In genomic region chr16:32176896-32177686, GRCm38 (mm10) we compare ENCODE assay signal across 8 mouse cellular contexts. TPM values are rescaled to one million over a fixed set of nuclear protein-coding genes. Genes with fewer than 3 reads are reported as not detected.
DNase-seq lines count a peak whose midpoint lies in the region; ATAC-seq and TF ChIP-seq lines count a peak whose summit lies in the region.

No protein-coding gene starts in this region.

- peak overlapping the region; percentile 43 for H3K4me2 ChIP-seq in heart, embryonic 15.5 days
- peak overlapping the region; percentile 68 for H3K4me2 ChIP-seq in liver, embryonic 16.5 days (ENCODE audit: low read depth, low read length)

- no peak for TF ChIP-seq RAD21 in MEL (IDR thresholded peaks at IDR 0.05; ENCODE audit: low read depth, low read length)

- peak; percentile 50 for ATAC-seq in heart, embryonic 15.5 days (replicated peaks; ENCODE audit: insufficient number of reproducible peaks, insufficient read depth, low FRiP score, low read depth)
- ATAC-seq in liver, embryonic 16.5 days (ENCODE audit: low read depth) = peak; percentile 64; the same call in 1 of the 2 replicates

- peak; percentile 71 to 94 for TF ChIP-seq EP300 in MEL (IDR thresholded peaks at IDR 0.05; ENCODE audit: low read depth in 1 of 2, low read length in 2 of 2)

- DNase-seq in gastrocnemius, adult 2 months = peak; percentile 29
- no peak for DNase-seq in gastrocnemius, postnatal 10 days
- DNase-seq in MEL (ENCODE audit: low read depth, low spot score) = peak; percentile 84
- DNase-seq in urinary bladder, postnatal 25 days (ENCODE audit: low spot score) = no peak
- DNase-seq in left cerebral cortex, adult 9 months (ENCODE audit: low spot score in 2 of 2) = no peak

- H3K4me1 ChIP-seq in MEL (ENCODE audit: control insufficient read depth in 1 of 2, insufficient read depth in 2 of 2, low read length in 2 of 2) = peaks cover 7 to 14% of the 10 kb centered on the region in 2 experiments
- no peaks in the 10 kb centered on the region; the same call in 1 of the 2 replicates for H3K4me1 ChIP-seq in heart, embryonic 15.5 days (replicated peaks)
- peaks cover 11% of the 10 kb centered on the region for H3K4me1 ChIP-seq in liver, embryonic 16.5 days (ENCODE audit: control insufficient read depth, low read depth, low read length)
- no peaks in the 10 kb centered on the region for H3K4me1 ChIP-seq in small intestine, adult 2 months (ENCODE audit: control insufficient read depth, insufficient read depth, insufficient read length, low read length)

- TF ChIP-seq CTCF in gastrocnemius, adult 2 months (IDR thresholded peaks at IDR 0.05) = no peak
- no peak for TF ChIP-seq CTCF in MEL (IDR thresholded peaks at IDR 0.05 in 2 of 3, conservative IDR thresholded peaks at IDR 0.05 in 1 of 3; ENCODE audit: control insufficient read depth in 1 of 3, insufficient read depth in 1 of 3, low read depth in 2 of 3, low read length in 3 of 3, poor library complexity in 1 of 3, severe bottlenecking in 1 of 3)
- TF ChIP-seq CTCF in small intestine, adult 2 months (IDR thresholded peaks at IDR 0.05; ENCODE audit: extremely low read depth, insufficient read length, insufficient replicate concordance, low read depth, low read length) = no peak

- peak overlapping the region; percentile 64 for H3K9ac ChIP-seq in MEL (ENCODE audit: control insufficient read depth, low read depth, low read length, poor library complexity, severe bottlenecking)
- H3K9ac ChIP-seq in heart, embryonic 15.5 days = no peak overlapping the region
- peak overlapping the region; percentile 57 for H3K9ac ChIP-seq in liver, embryonic 16.5 days (ENCODE audit: low read depth, low read length)

- intact Hi-C loops in gastrocnemius, adult 2 months (cut with DNase I) = no loop called here

- peak overlapping the region; percentile 59 for H3K4me3 ChIP-seq in gastrocnemius, adult 2 months
- peak overlapping the region; percentile 30 to 39; a peak in 3 of 4 replicates for H3K4me3 ChIP-seq in MEL (ENCODE audit: control insufficient read depth in 1 of 2, insufficient read depth in 1 of 2, low read depth in 2 of 2, low read length in 2 of 2)
- peak overlapping the region; percentile 13; the same call in 1 of the 2 replicates for H3K4me3 ChIP-seq in heart, embryonic 15.5 days
- H3K4me3 ChIP-seq in liver, embryonic 16.5 days (ENCODE audit: low read depth, low read length) = peak overlapping the region; percentile 45
- peak overlapping the region; percentile 13 for H3K4me3 ChIP-seq in small intestine, adult 2 months (ENCODE audit: low read depth, low read length)

- H3K9me3 ChIP-seq in MEL (replicated peaks; ENCODE audit: insufficient read depth, low read length) = no peaks in the 10 kb centered on the region
- no peaks in the 10 kb centered on the region for H3K9me3 ChIP-seq in heart, embryonic 15.5 days (replicated peaks)
- H3K9me3 ChIP-seq in liver, embryonic 16.5 days (replicated peaks; ENCODE audit: control insufficient read depth, low read length) = no peaks in the 10 kb centered on the region

- H3K79me2 ChIP-seq in MEL (ENCODE audit: control insufficient read depth, insufficient read depth, low read length, poor library complexity) = no peaks in the 10 kb centered on the region

- peak in 1 of 2 experiments; percentile 64; a peak in 2 of 4 replicates for TF ChIP-seq POLR2A in MEL (IDR thresholded peaks at IDR 0.05; ENCODE audit: control insufficient read depth in 1 of 2, insufficient read depth in 1 of 2, low read depth in 1 of 2, low read length in 2 of 2, poor library complexity in 1 of 2)
- no peak for TF ChIP-seq POLR2A in small intestine, adult 2 months (IDR thresholded peaks at IDR 0.05; ENCODE audit: low read depth, low read length)

- WGBS in heart, embryonic 15.5 days = 47% methylated on average over 18 of the region's 18 CpGs
- 11% methylated on average over 18 of the region's 18 CpGs for WGBS in liver, embryonic 16.5 days (ENCODE audit: insufficient replicate concordance)
- WGBS in small intestine, adult 2 months = 53% methylated on average over 18 of the region's 18 CpGs

- H3K27me3 ChIP-seq in MEL (ENCODE audit: control insufficient read depth in 1 of 2, insufficient read depth in 2 of 2, low read length in 2 of 2) = no peaks in the 10 kb centered on the region
- H3K27me3 ChIP-seq in heart, embryonic 15.5 days = no peaks in the 10 kb centered on the region
- H3K27me3 ChIP-seq in liver, embryonic 16.5 days (ENCODE audit: control insufficient read depth, insufficient read depth, low read depth, low read length) = no peaks in the 10 kb centered on the region
- no peaks in the 10 kb centered on the region for H3K27me3 ChIP-seq in small intestine, adult 2 months (ENCODE audit: control insufficient read depth, insufficient read depth, low read length)

- peaks cover 0 to 14% of the 10 kb centered on the region in 2 experiments; a peak in 2 of 4 replicates for H3K36me3 ChIP-seq in MEL (ENCODE audit: control insufficient read depth in 1 of 2, insufficient read depth in 2 of 2, low read length in 2 of 2)
- no peaks in the 10 kb centered on the region for H3K36me3 ChIP-seq in heart, embryonic 15.5 days
- no peaks in the 10 kb centered on the region for H3K36me3 ChIP-seq in liver, embryonic 16.5 days (ENCODE audit: control insufficient read depth, insufficient read depth)
- H3K36me3 ChIP-seq in small intestine, adult 2 months (ENCODE audit: control insufficient read depth, insufficient read depth, low read length) = no peaks in the 10 kb centered on the region

- H3K27ac ChIP-seq in gastrocnemius, adult 2 months = peak overlapping the region; percentile 76
- peak overlapping the region; percentile 84 for H3K27ac ChIP-seq in MEL (ENCODE audit: control insufficient read depth, low read depth, low read length)
- peak overlapping the region; percentile 76 for H3K27ac ChIP-seq in heart, embryonic 15.5 days
- peak overlapping the region; percentile 90 for H3K27ac ChIP-seq in liver, embryonic 16.5 days (ENCODE audit: low read length)
- H3K27ac ChIP-seq in small intestine, adult 2 months (ENCODE audit: insufficient read depth, low read depth, low read length) = peak overlapping the region; percentile 61

TF ChIP-seq in MEL, 35 proteins besides CTCF, POLR2A, EP300 and RAD21 (continues in another document):
- TF ChIP-seq UBTF (IDR thresholded peaks at IDR 0.05; ENCODE audit: borderline replicate concordance, insufficient read depth, low read depth, low read length) (no peak), POLR2AphosphoS5 (IDR thresholded peaks at IDR 0.05; ENCODE audit: borderline replicate concordance, low read depth, low read length) (no peak), USF1 (IDR thresholded peaks at IDR 0.05; ENCODE audit: low read depth, low read length) (no peak), MAX (IDR thresholded peaks at IDR 0.05; ENCODE audit: low read length) (peak; percentile 37; the same call in 1 of the 2 replicates), ZMIZ1 (IDR thresholded peaks at IDR 0.05; ENCODE audit: low read depth, low read length) (0 out of 2 replicates have a peak, but pooled peaks have one; percentile 42), TBP (IDR thresholded peaks at IDR 0.05; ENCODE audit: low read depth, low read length) (peak; percentile 71), TCF12 (IDR thresholded peaks at IDR 0.05; ENCODE audit: low read depth, low read length) (peak; percentile 75), MXI1 (IDR thresholded peaks at IDR 0.05; ENCODE audit: low read depth, low read length) (no peak), ZC3H11A (IDR thresholded peaks at IDR 0.05; ENCODE audit: low read depth, low read length) (no peak), RCOR1 (IDR thresholded peaks at IDR 0.05; ENCODE audit: low read depth, low read length) (no peak), CHD2 (IDR thresholded peaks at IDR 0.05; ENCODE audit: low read length) (peak; percentile 67), NELFE (IDR thresholded peaks at IDR 0.05; ENCODE audit: low read depth, low read length) (peak; percentile 67), MYC (IDR thresholded peaks at IDR 0.05; ENCODE audit: low read depth, low read length) (no peak), E2F4 (IDR thresholded peaks at IDR 0.05; ENCODE audit: borderline replicate concordance, low read depth, low read length) (no peak), GATA1 (IDR thresholded peaks at IDR 0.05; ENCODE audit: low read depth, low read length) (no peak), CHD1 (IDR thresholded peaks at IDR 0.05; ENCODE audit: low read depth, low read length) (no peak), MYB (IDR thresholded peaks at IDR 0.05; ENCODE audit: low read depth, low read length) (peak; percentile 98), ZKSCAN1 (IDR thresholded peaks at IDR 0.05; ENCODE audit: low read depth, low read length) (no peak), MAZ (IDR thresholded peaks at IDR 0.05; ENCODE audit: low read depth, low read length) (no peak), MAFK (IDR thresholded peaks at IDR 0.05; ENCODE audit: borderline replicate concordance, low read depth, low read length) (no peak), ETS1 (IDR thresholded peaks at IDR 0.05; ENCODE audit: low read depth, low read length) (peak; percentile 65; the same call in 1 of the 2 replicates), POLR2AphosphoS2 (IDR thresholded peaks at IDR 0.05; ENCODE audit: low read length) (0 out of 2 replicates have a peak, but pooled peaks have one; percentile 39), USF2 (IDR thresholded peaks at IDR 0.05; ENCODE audit: borderline replicate concordance in 1 of 2, insufficient read depth in 1 of 2, low read depth in 1 of 2, low read length in 2 of 2) (no peak)

RNA-seq across cellular contexts. Expression of gene Bex6, which starts 2.5 kb away (rescaled TPM):
- not detected for total RNA-seq in gastrocnemius, adult 2 months (2021)
- under 1 TPM in 1 of 2 experiments, not detected in 1; 0.47 TPM for total RNA-seq in gastrocnemius, postnatal 10 days (2021)
- total RNA-seq in MEL (2012; rRNA removed) = not detected in 2 replicates
- not detected for polyA plus RNA-seq in MEL (2012; ENCODE audit: insufficient read depth in 1 of 2, insufficient read length in 2 of 2, low read depth in 1 of 2, low replicate concordance in 2 of 2, missing spikeins in 1 of 2)
- polyA plus RNA-seq in heart, embryonic 15.5 days (2015; fragmentation: Nextera tagmentation; extraction: Ambion mirVana) = 0.42 TPM in 1 of 2 replicates, not detected in the other
- polyA plus RNA-seq in liver, embryonic 16.5 days (2015; fragmentation: Nextera tagmentation; extraction: Ambion mirVana) = 0.90 and 1.1 TPM in 2 replicates
- not detected in 2 replicates for polyA plus RNA-seq in small intestine, adult 2 months (2012; rRNA removed)

RNA-seq across cellular contexts. Expression of gene Nrros, which starts 11.7 kb away (rescaled TPM):
- 1 to 10 TPM; 1.6 TPM for total RNA-seq in gastrocnemius, adult 2 months (2021)
- total RNA-seq in gastrocnemius, postnatal 10 days (2021) = 1 to 10 TPM; 7.4 to 9.0 TPM
- 56.1 and 59.8 TPM in 2 replicates for total RNA-seq in MEL (2012; rRNA removed)
- 10 to 100 TPM in 1 of 2 experiments, not detected in 1; 55.9 TPM for polyA plus RNA-seq in MEL (2012; ENCODE audit: insufficient read depth in 1 of 2, insufficient read length in 2 of 2, low read depth in 1 of 2, low replicate concordance in 2 of 2, missing spikeins in 1 of 2)
- polyA plus RNA-seq in heart, embryonic 15.5 days (2015; fragmentation: Nextera tagmentation; extraction: Ambion mirVana) = 7.6 and 18.4 TPM in 2 replicates
- 22.8 and 23.3 TPM in 2 replicates for polyA plus RNA-seq in liver, embryonic 16.5 days (2015; fragmentation: Nextera tagmentation; extraction: Ambion mirVana)
- 5.3 and 6.7 TPM in 2 replicates for polyA plus RNA-seq in small intestine, adult 2 months (2012; rRNA removed)

Comparison
In these comparisons a context has a peak if more than half of its experiments do, and no peak if none do; other contexts are left out.
1. DNase-seq: peak in gastrocnemius, adult 2 months (single experiment) and MEL (single experiment); none in gastrocnemius, postnatal 10 days (single experiment), urinary bladder, postnatal 25 days (single experiment) and left cerebral cortex, adult 9 months (0 of 2).
2. Peak in every context shown above with its lines, with median percentiles within 50 percentile points of each other: H3K27ac ChIP-seq and H3K4me3 ChIP-seq.